ENCODE assay signal across 28 mouse cellular contexts in genomic region chr4:129481090-129481489, GRCm38 (mm10). TPM values are rescaled to one million over a fixed set of nuclear protein-coding genes. Genes with fewer than 3 reads are reported as not detected.
DNase-seq lines count a peak whose midpoint lies in the region; ATAC-seq and TF ChIP-seq lines count a peak whose summit lies in the region.
"Had no signal": no experiment of that assay in that cellular context is flagged by ENCODE, and none has a peak within 500 bp of the region (broad histone marks: within the 10 kb centered on the region; RNA-seq: fewer than 3 reads in every experiment).

No protein-coding gene starts in this region.

- no peak for TF ChIP-seq CTCF in stomach, postnatal 0 days (IDR thresholded peaks at IDR 0.05; ENCODE audit: low read depth)

- no peak overlapping the region for H3K9ac ChIP-seq in midbrain, embryonic 11.5 days (ENCODE audit: low read length)
- H3K9ac ChIP-seq in midbrain, embryonic 13.5 days (replicated peaks), result no peak overlapping the region
- no peak overlapping the region for H3K9ac ChIP-seq in stomach, postnatal 0 days (ENCODE audit: low read length)
- H3K9ac ChIP-seq: embryonic facial prominence, embryonic 15.5 days; heart, embryonic 15.5 days; hindbrain, embryonic 13.5 days had no signal

- peaks cover 2% of the 10 kb centered on the region for H3K36me3 ChIP-seq in midbrain, embryonic 11.5 days (ENCODE audit: control insufficient read depth, insufficient read depth, low read length)
- H3K36me3 ChIP-seq in midbrain, embryonic 13.5 days, result peaks cover 93% of the 10 kb centered on the region
- H3K36me3 ChIP-seq in stomach, postnatal 0 days (ENCODE audit: control insufficient read depth, insufficient read depth, low read length), result peaks cover 19% of the 10 kb centered on the region; the same call in 1 of the 2 replicates

- no peak overlapping the region for H3K4me2 ChIP-seq in midbrain, embryonic 11.5 days
- H3K4me2 ChIP-seq in midbrain, embryonic 13.5 days (replicated peaks), result no peak overlapping the region
- no peak overlapping the region for H3K4me2 ChIP-seq in stomach, postnatal 0 days (replicated peaks; ENCODE audit: low read depth)
- H3K4me2 ChIP-seq: embryonic facial prominence, embryonic 15.5 days; heart, embryonic 11.5 days; heart, embryonic 15.5 days; hindbrain, embryonic 13.5 days had no signal

- no peaks in the 10 kb centered on the region for H3K27me3 ChIP-seq in midbrain, embryonic 11.5 days (ENCODE audit: control insufficient read depth, insufficient read depth, low read length)
- no peaks in the 10 kb centered on the region for H3K27me3 ChIP-seq in midbrain, embryonic 13.5 days
- H3K27me3 ChIP-seq in stomach, postnatal 0 days (ENCODE audit: control insufficient read depth, insufficient read depth, low read length), result no peaks in the 10 kb centered on the region
- H3K27me3 ChIP-seq: CH12.LX; embryonic facial prominence, embryonic 15.5 days; heart, embryonic 15.5 days; hindbrain, embryonic 13.5 days had no signal

- 90% methylated on average over 1 of the region's 1 CpGs for WGBS in midbrain, embryonic 11.5 days
- 90% methylated on average over 1 of the region's 1 CpGs for WGBS in midbrain, embryonic 13.5 days
- 86% methylated on average over 1 of the region's 1 CpGs for WGBS in stomach, postnatal 0 days

- no peak overlapping the region for H3K4me3 ChIP-seq in midbrain, embryonic 11.5 days (ENCODE audit: low read depth, low read length)
- no peak overlapping the region for H3K4me3 ChIP-seq in midbrain, embryonic 13.5 days (replicated peaks)
- H3K4me3 ChIP-seq in stomach, postnatal 0 days (ENCODE audit: low read depth, low read length), result no peak overlapping the region
- H3K4me3 ChIP-seq: embryonic facial prominence, embryonic 15.5 days; erythroblast, embryonic 14.5 days; heart, adult 2 months; heart, embryonic 15.5 days; hindbrain, embryonic 13.5 days had no signal

- H3K27ac ChIP-seq in midbrain, embryonic 11.5 days (ENCODE audit: low read depth, low read length), result no peak overlapping the region
- H3K27ac ChIP-seq in midbrain, embryonic 13.5 days, result no peak overlapping the region
- peak overlapping the region; percentile 58 for H3K27ac ChIP-seq in stomach, postnatal 0 days (replicated peaks)
- H3K27ac ChIP-seq: embryonic facial prominence, embryonic 15.5 days; heart, adult 2 months; heart, embryonic 15.5 days; hindbrain, embryonic 13.5 days had no signal

- no peak for TF ChIP-seq EP300 in stomach, postnatal 0 days (optimal IDR thresholded peaks at IDR 0.05)

- DNase-seq in layer of hippocampus, adult 18-20 months (ENCODE audit: low spot score in 2 of 2), result peak; percentile 50 to 69
- no peak for DNase-seq in layer of hippocampus, adult 9-10 months (ENCODE audit: low spot score)
- peak; percentile 47 for DNase-seq in midbrain, embryonic 11.5 days (ENCODE audit: low spot score, missing footprints)
- DNase-seq in gonadal fat pad, adult 2 months (ENCODE audit: low read depth), result peak; percentile 88
- DNase-seq in stomach, postnatal 0 days (ENCODE audit: low spot score), result no peak
- no peak for DNase-seq in right cerebral cortex, adult 2 months (ENCODE audit: low spot score in 2 of 2)
- DNase-seq: adrenal gland, adult 8-10 months; adrenal gland, postnatal 36 days; cerebellum, adult 11 months; cerebellum, adult 8-10 months; cerebellum, postnatal 14 days; embryo, embryonic 11 days; gastrocnemius, postnatal 10 days; heart, adult 2 months; heart, postnatal 14 days had no signal

- no peaks in the 10 kb centered on the region for H3K4me1 ChIP-seq in midbrain, embryonic 11.5 days (ENCODE audit: control insufficient read depth, insufficient read depth, low read length)
- no peaks in the 10 kb centered on the region for H3K4me1 ChIP-seq in midbrain, embryonic 13.5 days (replicated peaks)
- no peaks in the 10 kb centered on the region for H3K4me1 ChIP-seq in stomach, postnatal 0 days (replicated peaks; ENCODE audit: control insufficient read depth, insufficient read depth)
- H3K4me1 ChIP-seq: embryonic facial prominence, embryonic 15.5 days; heart, embryonic 15.5 days; hindbrain, embryonic 13.5 days had no signal

- ATAC-seq in midbrain, embryonic 11.5 days (ENCODE audit: low FRiP score), result no peak
- ATAC-seq in midbrain, embryonic 13.5 days, result no peak
- ATAC-seq in stomach, postnatal 0 days (ENCODE audit: low FRiP score, low TSS enrichment), result peak; percentile 81
- ATAC-seq: forebrain, embryonic 16.5 days had no signal

- H3K9me3 ChIP-seq in midbrain, embryonic 11.5 days (ENCODE audit: control insufficient read depth, low read length), result no peaks in the 10 kb centered on the region
- no peaks in the 10 kb centered on the region for H3K9me3 ChIP-seq in midbrain, embryonic 13.5 days
- no peaks in the 10 kb centered on the region for H3K9me3 ChIP-seq in stomach, postnatal 0 days (ENCODE audit: control insufficient read depth, low read length)
- H3K9me3 ChIP-seq: embryonic facial prominence, embryonic 15.5 days; heart, embryonic 15.5 days; hindbrain, embryonic 13.5 days had no signal

RNA-seq across cellular contexts. Expression of gene Tssk3, which starts 9.7 kb away (rescaled TPM):
- total RNA-seq in layer of hippocampus, adult 18-20 months (2021), result not detected
- not detected in 2 replicates for polyA plus RNA-seq in midbrain, embryonic 11.5 days (2014; fragmentation: Nextera tagmentation; extraction: Ambion mirVana)
- polyA plus RNA-seq in midbrain, embryonic 13.5 days (2015; fragmentation: Nextera tagmentation; extraction: Ambion mirVana), result 0.16 and 0.26 TPM in 2 replicates
- polyA plus RNA-seq in gonadal fat pad, adult 2 months (2012; rRNA removed), result 0.72 and 2.5 TPM in 2 replicates
- polyA plus RNA-seq in stomach, postnatal 0 days (2015; fragmentation: Nextera tagmentation; extraction: Ambion mirVana), result 0.07 TPM in 1 of 2 replicates, not detected in the other
- total RNA-seq: adrenal gland, adult 8-10 months; adrenal gland, postnatal 36 days; common myeloid progenitor, adult 5-6 weeks; gastrocnemius, postnatal 10 days; gastrocnemius, postnatal 4 days; heart, adult 2 months; heart, postnatal 14 days; hematopoietic stem cell, adult 5-6 weeks had no signal
- polyA plus RNA-seq: embryonic facial prominence, embryonic 11.5 days; embryonic facial prominence, embryonic 15.5 days; erythroblast, embryonic 14.5 days; forebrain, embryonic 11.5 days; heart, embryonic 11.5 days; heart, embryonic 15.5 days had no signal

RNA-seq across cellular contexts. Expression of gene Fam229a, which starts 9.9 kb away (rescaled TPM):
- total RNA-seq in layer of hippocampus, adult 18-20 months (2021), result not detected
- not detected in 2 replicates for polyA plus RNA-seq in midbrain, embryonic 11.5 days (2014; fragmentation: Nextera tagmentation; extraction: Ambion mirVana)
- polyA plus RNA-seq in midbrain, embryonic 13.5 days (2015; fragmentation: Nextera tagmentation; extraction: Ambion mirVana), result not detected in 2 replicates
- polyA plus RNA-seq in gonadal fat pad, adult 2 months (2012; rRNA removed), result 4.8 and 7.1 TPM in 2 replicates
- polyA plus RNA-seq in stomach, postnatal 0 days (2015; fragmentation: Nextera tagmentation; extraction: Ambion mirVana), result 0.36 and 0.44 TPM in 2 replicates
- total RNA-seq: adrenal gland, postnatal 36 days; CH12.LX; common myeloid progenitor, adult 5-6 weeks; gastrocnemius, postnatal 10 days; gastrocnemius, postnatal 4 days; heart, postnatal 14 days; hematopoietic stem cell, adult 5-6 weeks had no signal
- polyA plus RNA-seq: embryonic facial prominence, embryonic 11.5 days; embryonic facial prominence, embryonic 15.5 days; forebrain, embryonic 11.5 days; heart, adult 2 months; heart, embryonic 11.5 days; heart, embryonic 15.5 days; hindbrain, embryonic 13.5 days had no signal

RNA-seq across cellular contexts. Expression of gene Bsdc1, which starts 19.7 kb away (rescaled TPM):
- 10 to 100 TPM; 63.0 to 63.5 TPM for total RNA-seq in layer of hippocampus, adult 18-20 months (2021)
- 23.3 and 23.7 TPM in 2 replicates for polyA plus RNA-seq in midbrain, embryonic 11.5 days (2014; fragmentation: Nextera tagmentation; extraction: Ambion mirVana)
- polyA plus RNA-seq in midbrain, embryonic 13.5 days (2015; fragmentation: Nextera tagmentation; extraction: Ambion mirVana), result 34.0 and 36.7 TPM in 2 replicates
- 22.3 and 27.9 TPM in 2 replicates for polyA plus RNA-seq in gonadal fat pad, adult 2 months (2012; rRNA removed)
- 16.7 and 17.9 TPM in 2 replicates for polyA plus RNA-seq in stomach, postnatal 0 days (2015; fragmentation: Nextera tagmentation; extraction: Ambion mirVana)

RNA-seq across cellular contexts. Expression of gene Marcksl1, which starts 32.3 kb away (rescaled TPM):
- 10 to 100 TPM; 72.5 to 76.6 TPM for total RNA-seq in layer of hippocampus, adult 18-20 months (2021)
- polyA plus RNA-seq in midbrain, embryonic 11.5 days (2014; fragmentation: Nextera tagmentation; extraction: Ambion mirVana), result 1,816 and 1,974 TPM in 2 replicates
- polyA plus RNA-seq in midbrain, embryonic 13.5 days (2015; fragmentation: Nextera tagmentation; extraction: Ambion mirVana), result 1,749 and 1,885 TPM in 2 replicates
- 29.9 and 48.8 TPM in 2 replicates for polyA plus RNA-seq in gonadal fat pad, adult 2 months (2012; rRNA removed)
- 153 and 174 TPM in 2 replicates for polyA plus RNA-seq in stomach, postnatal 0 days (2015; fragmentation: Nextera tagmentation; extraction: Ambion mirVana)

RNA-seq across cellular contexts. Expression of gene Zbtb8b, which starts 40.4 kb away (rescaled TPM):
- total RNA-seq in layer of hippocampus, adult 18-20 months (2021), result 1 to 10 TPM; 5.3 to 6.0 TPM
- 2.0 and 2.4 TPM in 2 replicates for polyA plus RNA-seq in midbrain, embryonic 11.5 days (2014; fragmentation: Nextera tagmentation; extraction: Ambion mirVana)
- 12.0 TPM in 2 replicates for polyA plus RNA-seq in midbrain, embryonic 13.5 days (2015; fragmentation: Nextera tagmentation; extraction: Ambion mirVana)
- polyA plus RNA-seq in gonadal fat pad, adult 2 months (2012; rRNA removed), result 1.3 and 1.6 TPM in 2 replicates
- 0.68 and 0.72 TPM in 2 replicates for polyA plus RNA-seq in stomach, postnatal 0 days (2015; fragmentation: Nextera tagmentation; extraction: Ambion mirVana)
- total RNA-seq: common myeloid progenitor, adult 5-6 weeks; gastrocnemius, postnatal 10 days; gastrocnemius, postnatal 4 days; hematopoietic stem cell, adult 5-6 weeks had no signal
- polyA plus RNA-seq: erythroblast, embryonic 14.5 days had no signal

Comparison
In these comparisons a context has a peak if more than half of its experiments do, and no peak if none do; other contexts are left out.
1. DNase-seq: peak in layer of hippocampus, adult 18-20 months (2 of 2), midbrain, embryonic 11.5 days (single experiment) and gonadal fat pad, adult 2 months (single experiment); none in layer of hippocampus, adult 9-10 months (single experiment), stomach, postnatal 0 days (single experiment) and right cerebral cortex, adult 2 months (0 of 2).